Mouse (Mus musculus): ENCODE measurements around the gene Nyap1.
A peak's percentile ranks its signal among the peaks of the same experiment; 100 is the strongest.
"Not testable (repeated sequence)": the region's sequence is repeated elsewhere in the genome, so short reads cannot be mapped to it uniquely, and the experiment has no call there.

Nyap1 gene

GRCm38 (mm10) chr5:137766270-137766669, 24.9 kb upstream of the Nyap1 start:
- DNase-seq = no peak

- DNase-seq = no peak
These were observed 23.4 kb upstream of the Nyap1 start for GRCm38 (mm10) chr5:137764609-137765340.

GRCm38 (mm10) chr5:137759971-137760412, 18.6 kb upstream of the Nyap1 start:
- peak; percentile 88 for DNase-seq

GRCm38 (mm10) chr5:137758921-137759534, 17.6 kb upstream of the Nyap1 start:
- DNase-seq = no peak

- peak; percentile 39 to 61 for DNase-seq
These were observed 16.5 kb upstream of the Nyap1 start for GRCm38 (mm10) chr5:137757887-137758286.

- peak; percentile 90 to 94 for DNase-seq
These were observed 15.7 kb upstream of the Nyap1 start for GRCm38 (mm10) chr5:137756882-137757661.

- DNase-seq = no peak
These were observed 14.7 kb upstream of the Nyap1 start for GRCm38 (mm10) chr5:137756106-137756505.

- no peak for DNase-seq
These were observed 14.0 kb upstream of the Nyap1 start for GRCm38 (mm10) chr5:137755425-137755824.

GRCm38 (mm10) chr5:137753111-137753832, 11.9 kb upstream of the Nyap1 start:
- DNase-seq = no peak

- DNase-seq = no peak
These were observed 10.6 kb upstream of the Nyap1 start for GRCm38 (mm10) chr5:137751988-137752387.

- DNase-seq = no peak
These were observed 9.9 kb upstream of the Nyap1 start for GRCm38 (mm10) chr5:137751221-137751887.

GRCm38 (mm10) chr5:137750212-137750611, 8.8 kb upstream of the Nyap1 start:
- DNase-seq = not testable (repeated sequence)

GRCm38 (mm10) chr5:137749196-137749836, 7.9 kb upstream of the Nyap1 start:
- DNase-seq = no peak

GRCm38 (mm10) chr5:137748130-137748770, 6.8 kb upstream of the Nyap1 start:
- DNase-seq = peak in 1 of 2 experiments; percentile 5

- DNase-seq = peak; percentile 45 to 61
These were observed 6.0 kb upstream of the Nyap1 start for GRCm38 (mm10) chr5:137747326-137747961.

GRCm38 (mm10) chr5:137746851-137747325, 5.5 kb upstream of the Nyap1 start:
- peak in 1 of 2 experiments; percentile 16 for DNase-seq

- DNase-seq = peak in 1 of 2 experiments; percentile 65
These were observed 5.0 kb upstream of the Nyap1 start for GRCm38 (mm10) chr5:137746282-137746850.

GRCm38 (mm10) chr5:137745214-137746171, 4.1 kb upstream of the Nyap1 start, which contains the start of gene Tsc22d4:
Gene Tsc22d4 (plus strand): TSS chr5:137745730.
- DNase-seq = peak; percentile 77 to 84

- DNase-seq = no peak
These were observed 2.8 kb upstream of the Nyap1 start for GRCm38 (mm10) chr5:137744197-137744596.

Measured in cerebellum, postnatal 36 days (tissue).